Mouse (Mus musculus): ENCODE measurements around the gene Nek9. TPM values are rescaled to one million over a fixed set of nuclear protein-coding genes. Genes with fewer than 3 reads are reported as not detected.

Gene Nek9
- polyA plus RNA-seq, 1 experiment from 2014 or later, result 14.0 TPM

DNA sequence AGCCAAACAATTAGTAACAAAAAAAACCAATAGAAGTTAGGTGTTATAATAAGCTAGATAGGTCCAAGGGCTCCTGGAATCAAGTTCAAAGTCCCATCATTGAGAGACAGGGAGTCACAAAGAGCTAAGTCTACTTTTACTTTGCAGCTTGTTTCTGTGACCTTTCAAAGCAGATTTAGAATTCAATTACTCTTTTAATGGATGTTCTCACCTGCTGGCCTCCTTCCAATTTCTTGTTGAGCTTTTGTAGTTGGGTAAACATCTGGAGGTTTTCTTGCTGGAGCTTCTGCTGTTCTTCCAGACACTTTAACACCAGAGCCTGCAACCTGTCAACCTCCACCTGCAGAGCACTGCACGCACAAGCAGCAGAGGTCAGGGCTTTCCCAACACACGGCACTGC lies 35.9 kb downstream of the Nek9 start:
- H3K9me3 ChIP-seq (ENCODE audit: control insufficient read depth, low read length), result no peaks in the 10 kb centered on the region
- H3K27ac ChIP-seq (ENCODE audit: low read depth, low read length), result no peak overlapping the region
- H3K27me3 ChIP-seq (ENCODE audit: control insufficient read depth, insufficient read depth, low read length), result no peaks in the 10 kb centered on the region
- WGBS, result 84% methylated on average over 2 of the region's 2 CpGs
- no peak overlapping the region for H3K4me3 ChIP-seq (ENCODE audit: low read depth, low read length)
- ATAC-seq (replicated peaks; ENCODE audit: low FRiP score) (no peak), DNase-seq (ENCODE audit: low spot score) (no peak)
- no peaks in the 10 kb centered on the region for H3K4me1 ChIP-seq (replicated peaks; ENCODE audit: control insufficient read depth, insufficient read depth, low read length)
- H3K4me2 ChIP-seq (ENCODE audit: low read depth, low read length, severe bottlenecking), result no peak overlapping the region
- no peak overlapping the region for H3K9ac ChIP-seq (ENCODE audit: low read length)
- peaks cover 16% of the 10 kb centered on the region; the same call in 1 of the 2 replicates for H3K36me3 ChIP-seq (ENCODE audit: control insufficient read depth, insufficient read depth, low read length)

DNA sequence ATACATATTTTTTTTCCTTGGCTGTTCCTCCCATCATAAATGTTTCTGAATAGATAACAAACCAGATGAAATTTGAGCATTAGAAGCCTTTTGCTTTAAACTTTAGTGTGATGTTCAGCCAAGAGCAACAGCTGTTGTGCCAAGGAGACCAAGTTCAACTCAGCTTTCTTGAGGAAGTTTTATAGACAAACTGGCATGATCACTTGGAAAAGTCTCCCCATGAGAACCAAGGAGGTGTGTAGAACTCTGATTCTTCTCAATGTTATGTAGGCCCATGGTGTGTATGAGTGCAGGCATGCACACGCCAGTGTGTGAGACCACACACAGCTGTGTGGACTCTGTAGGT lies 40.4 kb downstream of the Nek9 start:
- Histone ChIP-seq H3K4me2 (ENCODE audit: low read depth, low read length, severe bottlenecking) (no peak overlapping the region), H3K36me3 (ENCODE audit: control insufficient read depth, insufficient read depth, low read length) (peaks cover 9% of the 10 kb centered on the region; the same call in 1 of the 2 replicates), H3K27me3 (ENCODE audit: control insufficient read depth, insufficient read depth, low read length) (no peaks in the 10 kb centered on the region), H3K4me1 (replicated peaks; ENCODE audit: control insufficient read depth, insufficient read depth, low read length) (no peaks in the 10 kb centered on the region), H3K27ac (ENCODE audit: low read depth, low read length) (no peak overlapping the region), H3K4me3 (ENCODE audit: low read depth, low read length) (no peak overlapping the region), H3K9me3 (ENCODE audit: control insufficient read depth, low read length) (peaks cover 5% of the 10 kb centered on the region; the same call in 1 of the 2 replicates), H3K9ac (ENCODE audit: low read length) (no peak overlapping the region)
- ATAC-seq (replicated peaks; ENCODE audit: low FRiP score) (no peak), DNase-seq (ENCODE audit: low spot score) (no peak)
- WGBS, result 97% methylated on average over 1 of the region's 1 CpGs

DNA sequence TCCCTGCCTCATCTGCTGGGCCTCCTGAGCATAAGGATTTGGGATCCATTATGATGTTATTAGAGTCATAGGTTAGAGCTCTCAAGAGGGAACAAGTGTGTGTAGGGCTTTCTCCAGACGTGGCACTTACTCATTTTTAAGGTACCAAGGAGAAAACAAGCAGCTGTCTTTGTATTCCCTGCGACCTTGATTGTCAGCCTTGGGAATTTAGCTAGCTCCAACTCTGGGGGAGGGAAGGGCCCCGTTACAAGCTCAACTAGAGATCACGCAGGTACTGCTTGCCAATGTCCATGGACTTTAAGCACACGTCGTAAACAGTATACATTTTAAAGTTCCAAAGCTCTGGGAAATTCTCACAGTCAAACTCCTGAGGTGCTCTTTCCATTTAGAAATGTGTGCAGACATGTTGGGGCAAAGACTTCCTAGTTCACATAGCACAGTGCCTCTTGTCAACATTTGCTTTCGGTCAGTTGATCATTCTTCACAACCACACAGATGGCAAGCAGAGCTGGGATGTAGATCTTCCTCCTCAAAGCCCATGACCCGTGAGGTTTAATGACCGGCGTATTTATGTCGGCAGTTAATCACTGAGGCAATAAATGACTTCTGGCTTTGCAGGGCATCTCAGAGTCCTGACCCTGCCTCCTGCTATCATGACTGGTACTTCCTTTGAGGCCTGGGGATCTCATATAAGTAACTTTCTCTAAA lies 40.9 kb downstream of the Nek9 start:
- no peak for ATAC-seq (replicated peaks; ENCODE audit: low FRiP score)
- no peak for DNase-seq (ENCODE audit: low spot score)
- Histone ChIP-seq H3K27me3 (ENCODE audit: control insufficient read depth, insufficient read depth, low read length) (no peaks in the 10 kb centered on the region), H3K27ac (ENCODE audit: low read depth, low read length) (no peak overlapping the region), H3K9me3 (ENCODE audit: control insufficient read depth, low read length) (peaks cover 5% of the 10 kb centered on the region; the same call in 1 of the 2 replicates), H3K9ac (ENCODE audit: low read length) (no peak overlapping the region), H3K4me2 (ENCODE audit: low read depth, low read length, severe bottlenecking) (no peak overlapping the region), H3K4me1 (replicated peaks; ENCODE audit: control insufficient read depth, insufficient read depth, low read length) (no peaks in the 10 kb centered on the region), H3K4me3 (ENCODE audit: low read depth, low read length) (no peak overlapping the region), H3K36me3 (ENCODE audit: control insufficient read depth, insufficient read depth, low read length) (peaks cover 9% of the 10 kb centered on the region; the same call in 1 of the 2 replicates)
- 89% methylated on average over 11 of the region's 11 CpGs for WGBS

DNA sequence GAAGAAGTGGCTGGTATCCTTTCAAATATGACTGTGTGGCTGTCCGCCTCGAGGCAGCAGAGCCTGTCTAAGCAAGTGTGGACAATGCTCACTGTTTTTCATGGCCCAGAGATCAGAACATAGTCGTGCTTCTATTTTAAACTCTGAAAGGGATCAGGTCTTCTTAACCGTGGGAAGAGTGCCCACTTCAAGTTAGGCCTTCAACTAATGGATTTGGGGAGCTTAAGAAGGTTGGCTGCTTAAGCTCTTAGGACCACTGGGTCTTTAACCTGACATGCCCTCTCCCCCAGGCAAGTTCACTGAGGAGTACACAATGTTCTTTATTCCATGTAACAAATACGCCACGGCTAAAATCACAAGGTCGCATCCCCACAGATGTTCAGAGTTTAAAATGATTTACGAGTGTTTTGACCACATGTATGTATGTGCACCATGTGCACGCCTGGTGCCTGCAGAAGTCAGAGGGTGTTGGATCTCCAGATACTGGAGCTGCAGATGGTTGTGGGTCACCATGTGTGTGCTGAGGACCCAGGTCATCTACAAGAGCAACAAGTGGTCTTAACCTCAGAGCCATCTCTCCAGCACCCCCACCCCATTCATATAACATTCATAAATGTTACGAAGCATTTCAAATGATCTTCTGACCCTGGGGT lies 41.7 kb downstream of the Nek9 start:
- Histone ChIP-seq H3K27ac (ENCODE audit: low read depth, low read length) (no peak overlapping the region), H3K9ac (ENCODE audit: low read length) (no peak overlapping the region), H3K9me3 (ENCODE audit: control insufficient read depth, low read length) (peaks cover 5% of the 10 kb centered on the region; the same call in 1 of the 2 replicates), H3K4me1 (replicated peaks; ENCODE audit: control insufficient read depth, insufficient read depth, low read length) (no peaks in the 10 kb centered on the region), H3K4me2 (ENCODE audit: low read depth, low read length, severe bottlenecking) (no peak overlapping the region), H3K36me3 (ENCODE audit: control insufficient read depth, insufficient read depth, low read length) (peaks cover 9% of the 10 kb centered on the region; the same call in 1 of the 2 replicates), H3K4me3 (ENCODE audit: low read depth, low read length) (no peak overlapping the region), H3K27me3 (ENCODE audit: control insufficient read depth, insufficient read depth, low read length) (no peaks in the 10 kb centered on the region)
- no peak for DNase-seq (ENCODE audit: low spot score)
- no peak for ATAC-seq (replicated peaks; ENCODE audit: low FRiP score)
- WGBS, result 82% methylated on average over 10 of the region's 10 CpGs

DNA sequence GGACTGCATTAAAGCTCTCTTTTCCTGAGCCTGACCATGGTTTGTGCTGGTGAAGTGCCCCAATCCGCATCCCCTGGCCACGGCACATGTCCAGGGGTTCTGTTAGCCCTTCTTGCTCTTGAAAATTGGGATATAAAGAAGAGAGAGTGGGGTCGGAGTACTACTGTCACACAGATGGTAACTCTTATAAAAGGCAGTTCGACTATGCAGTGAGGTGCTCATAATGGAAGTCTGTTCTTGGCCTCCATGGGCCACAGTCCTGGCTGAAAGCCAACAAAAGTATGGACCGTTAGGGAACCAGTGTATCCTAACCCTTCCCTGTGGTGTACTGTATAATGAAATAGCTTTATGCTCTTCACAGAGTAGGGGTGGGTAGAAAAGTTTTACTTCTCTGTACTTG lies 42.2 kb downstream of the Nek9 start:
- Histone ChIP-seq H3K27ac (ENCODE audit: low read depth, low read length) (no peak overlapping the region), H3K36me3 (ENCODE audit: control insufficient read depth, insufficient read depth, low read length) (peaks cover 7% of the 10 kb centered on the region; the same call in 1 of the 2 replicates), H3K4me2 (ENCODE audit: low read depth, low read length, severe bottlenecking) (no peak overlapping the region), H3K9ac (ENCODE audit: low read length) (no peak overlapping the region), H3K4me1 (replicated peaks; ENCODE audit: control insufficient read depth, insufficient read depth, low read length) (no peaks in the 10 kb centered on the region), H3K9me3 (ENCODE audit: control insufficient read depth, low read length) (peaks cover 5% of the 10 kb centered on the region; the same call in 1 of the 2 replicates), H3K4me3 (ENCODE audit: low read depth, low read length) (no peak overlapping the region), H3K27me3 (ENCODE audit: control insufficient read depth, insufficient read depth, low read length) (no peaks in the 10 kb centered on the region)
- ATAC-seq (replicated peaks; ENCODE audit: low FRiP score) (no peak), DNase-seq (ENCODE audit: low spot score) (no peak)
- 83% methylated on average over 5 of the region's 5 CpGs for WGBS

DNA sequence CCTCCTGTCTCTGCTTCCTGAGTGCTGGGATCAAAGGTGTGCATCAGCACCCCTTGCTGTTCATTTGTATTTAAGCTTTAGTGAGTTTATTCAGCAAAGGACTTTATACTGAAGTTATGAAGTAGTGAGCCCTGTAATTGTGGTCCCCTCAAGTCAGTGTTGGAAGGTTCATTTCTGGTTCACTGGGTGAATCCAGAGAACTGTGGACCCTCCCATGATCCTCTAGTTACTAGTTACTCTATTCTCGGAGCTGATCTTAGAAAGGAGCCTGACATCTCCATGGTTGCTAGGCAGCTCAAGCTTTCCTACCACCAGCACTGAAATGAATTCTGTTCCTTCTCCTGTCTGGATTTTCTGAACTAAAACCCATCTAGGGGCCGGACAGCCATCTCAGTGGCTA lies 43.7 kb downstream of the Nek9 start:
- Histone ChIP-seq H3K4me1 (replicated peaks; ENCODE audit: control insufficient read depth, insufficient read depth, low read length) (no peaks in the 10 kb centered on the region), H3K27me3 (ENCODE audit: control insufficient read depth, insufficient read depth, low read length) (no peaks in the 10 kb centered on the region), H3K27ac (ENCODE audit: low read depth, low read length) (no peak overlapping the region), H3K36me3 (ENCODE audit: control insufficient read depth, insufficient read depth, low read length) (no peaks in the 10 kb centered on the region; the same call in 1 of the 2 replicates), H3K4me3 (ENCODE audit: low read depth, low read length) (no peak overlapping the region), H3K9ac (ENCODE audit: low read length) (no peak overlapping the region), H3K4me2 (ENCODE audit: low read depth, low read length, severe bottlenecking) (no peak overlapping the region), H3K9me3 (ENCODE audit: control insufficient read depth, low read length) (peaks cover 5% of the 10 kb centered on the region; the same call in 1 of the 2 replicates)
- no peak for DNase-seq (ENCODE audit: low spot score)
- 87% methylated on average over 2 of the region's 2 CpGs for WGBS
- no peak for ATAC-seq (replicated peaks; ENCODE audit: low FRiP score)

DNA sequence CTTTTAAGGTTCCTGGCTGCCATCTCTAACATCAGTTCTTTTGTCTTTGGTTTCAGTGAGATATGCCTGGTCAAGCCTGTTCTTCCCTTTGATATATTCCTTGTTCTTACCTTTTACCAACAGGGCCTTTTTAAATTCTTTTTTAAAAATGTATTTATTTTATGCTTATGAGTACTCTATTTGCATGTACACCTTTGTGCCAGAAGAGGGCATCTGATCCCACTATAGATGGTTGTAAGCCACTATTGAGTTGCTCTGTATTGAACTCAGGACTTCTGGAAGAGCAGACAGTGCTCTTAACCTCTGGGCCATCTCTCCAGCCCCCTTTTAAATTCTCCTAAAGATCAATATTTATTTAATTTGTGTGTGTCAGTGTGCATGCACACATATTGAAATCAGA lies 46.3 kb downstream of the Nek9 start:
- Histone ChIP-seq H3K27me3 (ENCODE audit: control insufficient read depth, insufficient read depth, low read length) (no peaks in the 10 kb centered on the region), H3K4me2 (ENCODE audit: low read depth, low read length, severe bottlenecking) (no peak overlapping the region), H3K4me3 (ENCODE audit: low read depth, low read length) (no peak overlapping the region), H3K36me3 (ENCODE audit: control insufficient read depth, insufficient read depth, low read length) (no peaks in the 10 kb centered on the region), H3K27ac (ENCODE audit: low read depth, low read length) (no peak overlapping the region), H3K4me1 (replicated peaks; ENCODE audit: control insufficient read depth, insufficient read depth, low read length) (no peaks in the 10 kb centered on the region), H3K9me3 (ENCODE audit: control insufficient read depth, low read length) (peaks cover 5% of the 10 kb centered on the region; the same call in 1 of the 2 replicates), H3K9ac (ENCODE audit: low read length) (no peak overlapping the region)
- ATAC-seq (replicated peaks; ENCODE audit: low FRiP score), result no peak
- no peak for DNase-seq (ENCODE audit: low spot score)

DNA sequence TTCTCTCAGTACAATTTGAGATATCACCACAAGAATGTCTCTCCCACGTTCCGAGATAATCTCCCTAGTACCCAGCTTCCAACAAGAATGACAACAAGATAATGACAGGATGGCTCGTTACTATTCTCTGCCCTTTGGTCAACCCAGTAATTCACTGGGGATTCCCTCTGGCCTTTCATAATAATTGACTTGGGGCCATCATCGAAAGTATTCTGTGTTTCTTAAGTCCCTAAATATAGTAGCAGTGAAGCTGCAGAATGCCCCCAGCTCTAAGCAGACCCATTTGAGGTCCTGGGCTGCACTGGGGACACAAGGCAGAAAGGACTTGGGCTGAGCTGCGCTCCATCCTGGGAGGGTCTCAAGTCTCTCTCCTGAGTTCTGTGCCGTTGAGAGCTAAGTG lies 46.9 kb downstream of the Nek9 start:
- Histone ChIP-seq H3K36me3 (ENCODE audit: control insufficient read depth, insufficient read depth, low read length) (no peaks in the 10 kb centered on the region), H3K4me2 (ENCODE audit: low read depth, low read length, severe bottlenecking) (no peak overlapping the region), H3K4me3 (ENCODE audit: low read depth, low read length) (no peak overlapping the region), H3K9ac (ENCODE audit: low read length) (no peak overlapping the region), H3K27me3 (ENCODE audit: control insufficient read depth, insufficient read depth, low read length) (no peaks in the 10 kb centered on the region), H3K9me3 (ENCODE audit: control insufficient read depth, low read length) (peaks cover 5% of the 10 kb centered on the region; the same call in 1 of the 2 replicates), H3K27ac (ENCODE audit: low read depth, low read length) (no peak overlapping the region), H3K4me1 (replicated peaks; ENCODE audit: control insufficient read depth, insufficient read depth, low read length) (no peaks in the 10 kb centered on the region)
- 78% methylated on average over 6 of the region's 6 CpGs for whole genome bisulfite sequencing
- ATAC-seq (replicated peaks; ENCODE audit: low FRiP score), result no peak
- no peak for DNase-seq (ENCODE audit: low spot score)

DNA sequence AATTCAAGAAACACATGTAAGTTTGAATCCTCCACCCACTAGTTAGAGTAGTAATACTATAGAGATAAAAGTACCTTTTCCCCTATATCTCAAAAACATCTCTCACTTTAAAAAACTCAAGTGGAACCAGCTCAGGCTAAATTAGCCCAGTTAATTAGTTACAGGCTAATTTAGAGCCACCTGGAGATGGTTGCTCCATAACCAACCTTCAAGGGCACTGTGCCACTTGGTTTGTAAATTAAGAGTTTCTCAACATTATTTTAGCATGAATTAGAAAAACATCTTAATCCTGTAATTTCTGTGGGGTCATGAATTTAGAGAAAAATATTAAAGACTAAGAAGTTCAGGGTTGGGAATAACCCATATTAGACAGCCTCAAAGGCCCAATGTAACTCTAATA lies 47.6 kb downstream of the Nek9 start:
- H3K36me3 ChIP-seq (ENCODE audit: control insufficient read depth, insufficient read depth, low read length), result no peaks in the 10 kb centered on the region
- peaks cover 5% of the 10 kb centered on the region; the same call in 1 of the 2 replicates for H3K9me3 ChIP-seq (ENCODE audit: control insufficient read depth, low read length)
- H3K4me2 ChIP-seq (ENCODE audit: low read depth, low read length, severe bottlenecking), result no peak overlapping the region
- no peak overlapping the region for H3K9ac ChIP-seq (ENCODE audit: low read length)
- no peak for ATAC-seq (replicated peaks; ENCODE audit: low FRiP score)
- no peak overlapping the region for H3K4me3 ChIP-seq (ENCODE audit: low read depth, low read length)
- DNase-seq (ENCODE audit: low spot score), result no peak
- no peaks in the 10 kb centered on the region for H3K27me3 ChIP-seq (ENCODE audit: control insufficient read depth, insufficient read depth, low read length)
- H3K4me1 ChIP-seq (replicated peaks; ENCODE audit: control insufficient read depth, insufficient read depth, low read length), result no peaks in the 10 kb centered on the region
- no peak overlapping the region for H3K27ac ChIP-seq (ENCODE audit: low read depth, low read length)
